Mouse (Mus musculus) embryonic facial prominence, embryonic 14.5 days (tissue): Measurements from ENCODE around the gene Snapc5. TPM values are rescaled to one million over a fixed set of nuclear protein-coding genes. Genes with fewer than 3 reads are reported as not detected.

Experiments
- ATAC-seq: fragments of 200-750 bp; cut with Nextera tagmentation; 2 replicates; pipeline ENCODE4 v1.8.0; 2017; ENCODE audit warnings: low read depth, moderate number of reproducible peaks, moderate TSS enrichment
- DNase-seq: peaks from one replicate; pipeline ENCODE4 v3.0.0-alpha.2; 2015; ENCODE audit warnings: low spot score
- H3K27ac ChIP-seq: fragments of 300-500 bp; sonication (generic); replicated peaks from 2 replicates; pipeline ENCODE4 v1.5.1; 2014; ENCODE audit warnings: low read depth, mild to moderate bottlenecking, low read length, moderate library complexity
- H3K27me3 ChIP-seq: fragments of 300-500 bp; sonication (generic); replicated peaks from 2 replicates; pipeline ENCODE4 v1.6.1; 2014; ENCODE audit warnings: low read length; ENCODE audit not compliant: control insufficient read depth, insufficient read depth
- H3K36me3 ChIP-seq: fragments of 300-500 bp; sonication (generic); 2 replicates; pipeline ENCODE4 v1.6.1; 2014; ENCODE audit warnings: low read length, mixed read lengths; ENCODE audit not compliant: control insufficient read depth, insufficient read depth
- H3K4me1 ChIP-seq: fragments of 300-500 bp; sonication (generic); 2 replicates; pipeline ENCODE4 v1.6.1; 2014; ENCODE audit warnings: antibody characterized with exemption, low read length; ENCODE audit not compliant: control insufficient read depth, insufficient read depth
- H3K4me2 ChIP-seq: fragments of 300-500 bp; sonication (generic); 2 replicates; pipeline ENCODE4 v1.6.1; 2014; ENCODE audit warnings: low read depth, mild to moderate bottlenecking, low read length, moderate library complexity, mixed read lengths
- H3K4me3 ChIP-seq: fragments of 300-500 bp; sonication (generic); 2 replicates; pipeline ENCODE4 v1.5.1; 2014; ENCODE audit warnings: low read depth, mild to moderate bottlenecking, low read length
- H3K9ac ChIP-seq: fragments of 300-500 bp; sonication (generic); 2 replicates; pipeline ENCODE4 v1.6.1; 2014; ENCODE audit warnings: low read depth, mild to moderate bottlenecking, low read length, moderate library complexity, mixed read lengths
- H3K9me3 ChIP-seq: fragments of 300-500 bp; sonication (generic); 2 replicates; pipeline ENCODE4 v1.6.1; 2016; ENCODE audit warnings: low read length; ENCODE audit not compliant: control insufficient read depth
- WGBS: fragments of 180-500 bp; shearing (Covaris S2); extraction: QIAGEN DNeasy Blood & Tissue Kit; methylation state at CpG from one replicate; pipeline ENCODE4 v1.1.7; 2014; 5-methylcytosine and 5-hydroxymethylcytosine counted together
- polyA plus RNA-seq: library from polyadenylated mRNA; unstranded; fragments of >200 nt; fragmentation: Nextera tagmentation; extraction: Ambion mirVana; gene quantifications from 2 replicates; pipeline ENCODE4 v1.2.1, GENCODE M21; 2014

Gene Snapc5
- polyA plus RNA-seq, 1 experiment from 2014 or later, result 19.2 TPM

- no peaks in the 10 kb centered on the region for H3K27me3 ChIP-seq
- no peak overlapping the region for H3K9ac ChIP-seq
- DNase-seq (no peak), ATAC-seq (no peak)
- no peaks in the 10 kb centered on the region for H3K36me3 ChIP-seq
- no peaks in the 10 kb centered on the region for H3K9me3 ChIP-seq
- H3K4me3 ChIP-seq, result no peak overlapping the region
- H3K4me2 ChIP-seq, result no peak overlapping the region
- peaks cover 8% of the 10 kb centered on the region; the same call in 1 of the 2 replicates for H3K4me1 ChIP-seq
- 91% methylated on average over 3 of the region's 4 CpGs for WGBS
- no peak overlapping the region for H3K27ac ChIP-seq
Observed at GRCm38 (mm10) chr9:64221480-64221879, 42.4 kb downstream of the Snapc5 start.

DNA sequence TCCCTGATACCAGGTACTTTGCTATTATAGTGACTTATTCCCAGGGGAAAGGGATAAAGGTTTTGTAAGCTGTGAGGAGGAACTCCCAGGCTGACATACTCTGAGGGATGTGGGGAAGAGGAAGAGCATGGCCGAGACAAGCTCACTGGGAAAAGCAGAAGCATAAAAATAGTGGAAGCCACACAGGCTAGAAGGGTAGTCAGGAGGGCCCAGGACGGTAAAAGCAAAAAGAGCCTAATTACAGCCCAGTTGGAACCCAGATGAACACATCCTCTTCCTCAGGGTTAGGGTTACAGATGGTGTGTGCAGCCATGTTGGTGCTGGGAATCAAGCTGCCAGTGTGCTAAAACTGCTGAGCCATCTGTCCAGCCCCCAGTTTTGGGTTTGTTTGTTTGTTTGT, 43.0 kb downstream of the Snapc5 start:
- ATAC-seq (no peak), DNase-seq (no peak)
- no peak overlapping the region for H3K9ac ChIP-seq
- WGBS, result 60% methylated on average over 2 of the region's 2 CpGs
- no peaks in the 10 kb centered on the region for H3K9me3 ChIP-seq
- no peak overlapping the region for H3K27ac ChIP-seq
- H3K4me1 ChIP-seq, result peaks cover 8% of the 10 kb centered on the region; the same call in 1 of the 2 replicates
- H3K36me3 ChIP-seq, result no peaks in the 10 kb centered on the region
- no peaks in the 10 kb centered on the region for H3K27me3 ChIP-seq
- H3K4me3 ChIP-seq, result no peak overlapping the region
- H3K4me2 ChIP-seq, result no peak overlapping the region

DNA sequence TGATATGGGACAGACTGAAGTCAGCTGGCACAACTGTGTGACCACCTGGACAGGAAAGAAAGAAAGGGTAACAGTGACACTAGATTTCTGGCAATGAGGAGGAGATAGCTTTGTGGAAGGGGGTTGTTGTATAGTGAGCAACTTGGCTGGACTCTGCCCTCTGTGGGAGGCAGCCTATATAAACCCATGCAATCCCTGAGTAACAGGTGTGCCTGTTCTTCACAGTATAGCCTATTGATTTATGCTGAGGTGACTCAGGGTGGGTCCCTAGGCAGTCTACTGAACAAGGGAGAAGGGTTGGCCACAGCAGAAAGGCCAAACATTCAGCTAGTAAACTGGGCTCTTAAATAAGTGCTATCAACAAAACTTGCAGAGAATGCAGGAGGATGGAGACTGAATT, 46.7 kb downstream of the Snapc5 start:
- no peak for ATAC-seq
- no peak overlapping the region for H3K4me2 ChIP-seq

DNA sequence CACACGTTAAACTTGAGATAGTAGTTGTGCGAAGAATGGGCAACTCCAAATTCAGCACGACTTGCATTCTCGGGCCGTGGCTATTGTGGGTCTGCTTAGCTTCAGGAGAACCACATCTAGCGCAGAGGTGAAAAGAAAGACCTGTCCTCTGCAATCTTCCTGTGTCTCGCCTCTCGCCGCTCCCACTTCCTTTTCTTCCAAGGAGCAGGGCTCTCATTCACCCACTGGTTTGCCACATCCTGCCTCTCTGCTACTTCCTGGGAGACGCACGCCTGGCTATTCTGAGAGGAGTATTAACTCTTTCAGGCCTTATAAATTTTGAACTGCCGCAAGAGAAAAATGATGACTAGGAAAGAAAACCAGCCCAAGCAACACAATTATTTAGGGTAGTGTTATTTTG, 48.7 kb downstream of the Snapc5 start:
- Histone ChIP-seq H3K4me2 (no peak overlapping the region), H3K4me1 (peaks cover 17% of the 10 kb centered on the region), H3K9me3 (no peaks in the 10 kb centered on the region), H3K27ac (no peak overlapping the region), H3K4me3 (no peak overlapping the region), H3K9ac (no peak overlapping the region), H3K36me3 (no peaks in the 10 kb centered on the region), H3K27me3 (no peaks in the 10 kb centered on the region)
- no peak for ATAC-seq
- WGBS, result 78% methylated on average over 12 of the region's 12 CpGs
- no peak for DNase-seq

More for the DNA sequence above, 46.7 kb downstream of the Snapc5 start:
- Histone ChIP-seq H3K36me3 (no peaks in the 10 kb centered on the region), H3K27ac (no peak overlapping the region), H3K9ac (no peak overlapping the region), H3K27me3 (no peaks in the 10 kb centered on the region), H3K4me3 (no peak overlapping the region), H3K9me3 (no peaks in the 10 kb centered on the region), H3K4me1 (peaks cover 1% of the 10 kb centered on the region; the same call in 1 of the 2 replicates)
- no peak for DNase-seq

- ATAC-seq (no peak), DNase-seq (no peak)
- no peaks in the 10 kb centered on the region for H3K36me3 ChIP-seq
- no peak overlapping the region for H3K4me2 ChIP-seq
- H3K9ac ChIP-seq, result no peak overlapping the region
- no peak overlapping the region for H3K27ac ChIP-seq
- no peaks in the 10 kb centered on the region for H3K9me3 ChIP-seq
- H3K4me1 ChIP-seq, result peaks cover 20% of the 10 kb centered on the region
- no peak overlapping the region for H3K4me3 ChIP-seq
- no peaks in the 10 kb centered on the region for H3K27me3 ChIP-seq
Observed at GRCm38 (mm10) chr9:64228972-64229371, 49.9 kb downstream of the Snapc5 start.

- DNase-seq (peak; percentile 60), ATAC-seq (peak; percentile 31; the same call in 1 of the 2 replicates)
- Histone ChIP-seq H3K4me2 (no peak overlapping the region; the same call in 1 of the 2 replicates), H3K9me3 (no peaks in the 10 kb centered on the region), H3K4me1 (peaks cover 29% of the 10 kb centered on the region), H3K27me3 (no peaks in the 10 kb centered on the region), H3K9ac (0 out of 2 replicates have a peak overlapping the region, but pooled peaks have one; percentile 5), H3K4me3 (no peak overlapping the region), H3K27ac (peak overlapping the region; percentile 86), H3K36me3 (0 out of 2 replicates have a peak, but pooled peaks cover 3% of the 10 kb centered on the region)
- WGBS, result 36% methylated on average over 5 of the region's 5 CpGs
Observed at GRCm38 (mm10) chr9:64231171-64231570, 52.1 kb downstream of the Snapc5 start.

DNA sequence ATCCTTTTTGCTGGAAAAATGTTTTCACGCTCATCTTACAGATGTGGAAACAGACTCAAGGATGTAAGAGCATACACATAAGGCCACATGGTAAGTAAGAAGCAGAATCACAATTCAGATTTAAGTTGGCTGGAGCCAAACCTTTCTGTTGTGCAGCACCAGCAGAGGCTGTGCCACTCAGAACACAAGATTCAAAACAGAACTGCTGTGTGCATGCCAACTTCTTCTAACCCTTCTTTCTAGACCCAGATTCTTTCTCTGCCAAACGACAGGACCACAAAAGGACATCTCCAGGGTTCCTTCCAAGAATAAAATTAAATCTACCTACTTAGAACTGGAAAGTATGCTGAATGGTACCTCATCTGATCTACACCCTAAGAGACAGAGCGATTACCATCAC, 52.6 kb downstream of the Snapc5 start:
- Histone ChIP-seq H3K4me3 (no peak overlapping the region), H3K36me3 (0 out of 2 replicates have a peak, but pooled peaks cover 6% of the 10 kb centered on the region), H3K9ac (0 out of 2 replicates have a peak overlapping the region, but pooled peaks have one; percentile 5), H3K4me2 (no peak overlapping the region), H3K4me1 (peaks cover 29% of the 10 kb centered on the region), H3K9me3 (no peaks in the 10 kb centered on the region), H3K27me3 (no peaks in the 10 kb centered on the region), H3K27ac (peak overlapping the region; percentile 86)
- DNase-seq, result peak; percentile 65
- ATAC-seq, result no peak
- 52% methylated on average over 3 of the region's 3 CpGs for WGBS

GRCm38 (mm10) chr9:64232257-64232957, 53.3 kb downstream of the Snapc5 start:
- ATAC-seq, result peak; percentile 64
- no peaks in the 10 kb centered on the region for H3K9me3 ChIP-seq
- H3K36me3 ChIP-seq, result 0 out of 2 replicates have a peak, but pooled peaks cover 6% of the 10 kb centered on the region
- DNase-seq, result peak; percentile 70
- H3K4me2 ChIP-seq, result peak overlapping the region; percentile 23; the same call in 1 of the 2 replicates
- H3K4me3 ChIP-seq, result no peak overlapping the region
- H3K9ac ChIP-seq, result no peak overlapping the region
- WGBS, result 31% methylated on average over 9 of the region's 9 CpGs
- H3K27me3 ChIP-seq, result no peaks in the 10 kb centered on the region
- peak overlapping the region; percentile 86 for H3K27ac ChIP-seq
- H3K4me1 ChIP-seq, result peaks cover 29% of the 10 kb centered on the region
